Mouse (Mus musculus): ENCODE measurements around the gene Zfp385c. TPM values are rescaled to one million over a fixed set of nuclear protein-coding genes. Genes with fewer than 3 reads are reported as not detected.

Zfp385c gene
- polyA plus RNA-seq (2012; fragmentation: generic; extraction: Trizol), result under 1 TPM; 0.04 to 0.05 TPM

GRCm38 (mm10) chr11:100692164-100692616 lies at the start of gene Zfp385c:
TSS of gene Zfp385c (minus strand) at chr11:100692455.

DNA sequence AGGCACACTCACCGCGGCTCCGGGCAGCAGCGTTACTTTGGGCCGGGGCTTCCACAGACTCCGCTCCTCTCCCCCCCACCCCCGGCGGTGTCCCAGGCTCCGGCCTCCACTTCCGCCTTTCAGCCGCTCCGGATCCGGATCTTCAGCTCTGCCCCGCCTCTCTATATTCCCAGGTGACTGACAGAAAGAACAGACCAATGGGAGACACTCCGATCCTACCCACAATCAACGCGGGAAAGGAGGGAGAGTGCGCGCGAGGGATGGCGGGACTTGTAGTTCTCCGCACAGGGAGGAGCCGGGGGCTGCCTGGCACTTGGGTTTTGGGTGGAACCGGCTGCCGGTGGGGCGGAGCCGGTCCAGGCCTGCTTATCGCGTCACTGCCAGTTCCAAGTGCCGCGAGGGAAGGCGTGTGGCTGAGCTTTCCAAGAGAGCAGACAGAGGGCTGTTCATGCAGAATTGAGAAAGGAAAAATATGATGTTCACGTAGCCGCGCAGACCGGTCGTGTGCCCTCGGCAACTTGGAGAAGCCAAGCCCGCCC lies 45.9 kb upstream of the Zfp385c start, which contains the start of gene Rab5c:
TSS of gene Rab5c (minus strand) at position 150 of the 539 bp plus-strand sequence.

DNA sequence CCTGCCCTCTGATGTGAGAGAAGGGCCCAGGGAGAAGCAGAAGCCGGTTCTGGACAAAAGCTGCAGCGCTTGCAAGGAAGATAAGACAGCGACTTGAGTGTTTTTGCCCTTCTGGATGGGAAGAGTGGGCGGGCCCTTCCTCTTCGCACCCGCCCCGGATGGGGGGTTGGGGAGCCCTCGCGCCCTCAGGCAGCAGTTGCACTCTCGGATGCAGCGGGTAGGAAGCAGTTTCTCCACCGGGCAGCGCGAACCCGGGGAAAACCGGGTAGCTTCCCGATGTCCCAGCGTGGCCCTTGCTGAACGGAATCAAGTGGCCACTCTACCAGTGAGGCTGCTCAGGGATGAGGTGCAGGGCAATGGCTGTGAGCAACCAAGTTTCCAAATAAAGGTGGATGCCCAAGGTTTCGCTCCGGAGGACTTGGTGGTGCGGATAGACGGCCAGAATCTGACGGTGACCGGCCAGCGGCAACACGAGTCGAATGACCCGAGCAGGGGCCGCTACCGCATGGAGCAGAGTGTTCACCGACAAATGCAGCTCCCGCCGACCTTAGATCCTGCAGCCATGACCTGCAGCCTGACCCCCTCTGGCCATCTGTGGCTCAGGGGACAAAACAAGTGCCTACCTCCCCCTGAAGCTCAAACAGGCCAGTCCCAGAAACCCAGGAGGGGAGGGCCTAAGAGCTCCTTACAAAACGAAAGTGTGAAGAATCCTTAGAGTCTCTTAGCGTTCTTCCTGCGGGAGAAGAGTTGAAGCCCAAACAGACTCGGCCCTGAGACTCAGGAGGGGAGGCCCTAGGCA lies 21.7 kb upstream of the Zfp385c start, which contains the start of gene Hspb9:
TSS of gene Hspb9 (plus strand) at position 116 of the 799 bp plus-strand sequence.

GRCm38 (mm10) chr11:100711783-100712615 lies 19.7 kb upstream of the Zfp385c start, which contains the start of gene Kat2a:
TSS of gene Kat2a (minus strand) at chr11:100712465.

GRCm38 (mm10) chr11:100703851-100704531 lies 11.7 kb upstream of the Zfp385c start, which contains the start of gene Dhx58:
TSS of gene Dhx58 (minus strand) at chr11:100704271.

DNA sequence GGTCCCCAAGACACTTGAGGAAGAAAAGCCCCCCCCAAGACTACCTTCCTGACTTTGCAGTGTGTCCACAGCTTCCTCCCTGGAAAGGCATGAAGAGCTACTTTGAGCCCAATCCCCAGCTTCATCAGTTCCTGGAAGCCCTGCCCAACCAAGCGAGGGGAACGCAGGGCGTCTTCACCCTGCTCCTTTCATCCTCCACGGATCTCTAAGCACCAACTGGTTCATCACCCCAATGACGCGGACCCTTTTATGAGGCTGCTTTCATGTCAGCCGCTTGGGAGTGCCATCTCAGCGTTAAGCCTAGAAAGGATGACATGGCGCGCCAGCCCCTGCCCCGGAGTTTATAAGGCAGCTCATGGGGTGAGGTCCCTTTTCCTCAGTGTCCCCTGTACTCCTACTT lies 72.3 kb downstream of the Zfp385c start, which contains the start of gene Dnajc7:
TSS of gene Dnajc7 (minus strand) at position 187 of the 400 bp plus-strand sequence.

GRCm38 (mm10) chr11:100618761-100619484 lies 73.3 kb downstream of the Zfp385c start, which contains the start of gene Nkiras2:
TSS of gene Nkiras2 (plus strand) at chr11:100619244.

Other genes with a start within 250 kb of the Zfp385c start
- 1 to 10 TPM in 1 of 2 experiments, under 1 TPM in 1; 0.21 to 2.3 TPM for gene Klhl11, start 219.7 kb downstream of the Zfp385c start, polyA plus RNA-seq (2012; fragmentation: generic; extraction: Trizol)
- gene Acly, start 164.5 kb downstream of the Zfp385c start, polyA plus RNA-seq (2012; fragmentation: generic; extraction: Trizol), result 10 to 100 TPM; 34.3 to 98.6 TPM
- gene Ttc25, start 146.8 kb downstream of the Zfp385c start, polyA plus RNA-seq (2012; fragmentation: generic; extraction: Trizol), result under 1 TPM; 0.14 to 0.72 TPM
- 10 to 100 TPM in 1 of 2 experiments, 1 to 10 TPM in 1; 8.2 to 26.1 TPM for gene Cnp, start 117.6 kb downstream of the Zfp385c start, polyA plus RNA-seq (2012; fragmentation: generic; extraction: Trizol)
- 10 to 100 TPM; 26.0 to 56.3 TPM for gene Nkiras2, start 73.2 kb downstream of the Zfp385c start, polyA plus RNA-seq (2012; fragmentation: generic; extraction: Trizol)
- 100 to 1,000 TPM in 1 of 2 experiments, 10 to 100 TPM in 1; 26.2 to 140 TPM for gene Dnajc7, start 72.3 kb downstream of the Zfp385c start, polyA plus RNA-seq (2012; fragmentation: generic; extraction: Trizol)
- gene Dhx58, start 11.8 kb upstream of the Zfp385c start, polyA plus RNA-seq (2012; fragmentation: generic; extraction: Trizol), result 1 to 10 TPM in 1 of 2 experiments, under 1 TPM in 1; 0.60 to 7.9 TPM
- 10 to 100 TPM; 60.0 to 66.4 TPM for gene Kat2a, start 20.0 kb upstream of the Zfp385c start, polyA plus RNA-seq (2012; fragmentation: generic; extraction: Trizol)
- gene Hspb9, start 21.4 kb upstream of the Zfp385c start, polyA plus RNA-seq (2012; fragmentation: generic; extraction: Trizol), result under 1 TPM; 0.34 to 0.59 TPM
- gene Rab5c, start 45.8 kb upstream of the Zfp385c start, polyA plus RNA-seq (2012; fragmentation: generic; extraction: Trizol), result 100 to 1,000 TPM; 160 to 229 TPM
- under 1 TPM in 1 of 2 experiments, not detected in 1; 0.01 TPM for gene Kcnh4, start 67.5 kb upstream of the Zfp385c start, polyA plus RNA-seq (2012; fragmentation: generic; extraction: Trizol)
- gene Hcrt, start 70.5 kb upstream of the Zfp385c start, polyA plus RNA-seq (2012; fragmentation: generic; extraction: Trizol), result not detected
- gene Ghdc, start 78.5 kb upstream of the Zfp385c start, polyA plus RNA-seq (2012; fragmentation: generic; extraction: Trizol), result 10 to 100 TPM in 1 of 2 experiments, 1 to 10 TPM in 1; 5.6 to 24.7 TPM
- gene Stat5b, start 158.3 kb upstream of the Zfp385c start, polyA plus RNA-seq (2012; fragmentation: generic; extraction: Trizol), result 10 to 100 TPM in 1 of 2 experiments, 1 to 10 TPM in 1; 4.0 to 25.5 TPM
- gene Stat5a, start 166.9 kb upstream of the Zfp385c start, polyA plus RNA-seq (2012; fragmentation: generic; extraction: Trizol), result 10 to 100 TPM in 1 of 2 experiments, 1 to 10 TPM in 1; 5.4 to 67.1 TPM
- 10 to 100 TPM in 1 of 2 experiments, 1 to 10 TPM in 1; 5.2 to 83.6 TPM for gene Stat3, start 247.1 kb upstream of the Zfp385c start, polyA plus RNA-seq (2012; fragmentation: generic; extraction: Trizol)

Data from C3H10T1/2 (cell line).